Mouse (Mus musculus) adrenal gland, postnatal 0 days (tissue): ENCODE measurements around the gene Josd1. TPM values are rescaled to one million over a fixed set of nuclear protein-coding genes. Genes with fewer than 3 reads are reported as not detected.

Source experiments
- polyA plus RNA-seq: library from polyadenylated mRNA; unstranded; fragments of >200 nt; fragmentation: Nextera tagmentation; extraction: Ambion mirVana; gene quantifications from 2 replicates; pipeline ENCODE4 v1.2.1, GENCODE M21; 2015

Gene Josd1
- polyA plus RNA-seq = 14.7 and 14.8 TPM in 2 replicates

DNA sequence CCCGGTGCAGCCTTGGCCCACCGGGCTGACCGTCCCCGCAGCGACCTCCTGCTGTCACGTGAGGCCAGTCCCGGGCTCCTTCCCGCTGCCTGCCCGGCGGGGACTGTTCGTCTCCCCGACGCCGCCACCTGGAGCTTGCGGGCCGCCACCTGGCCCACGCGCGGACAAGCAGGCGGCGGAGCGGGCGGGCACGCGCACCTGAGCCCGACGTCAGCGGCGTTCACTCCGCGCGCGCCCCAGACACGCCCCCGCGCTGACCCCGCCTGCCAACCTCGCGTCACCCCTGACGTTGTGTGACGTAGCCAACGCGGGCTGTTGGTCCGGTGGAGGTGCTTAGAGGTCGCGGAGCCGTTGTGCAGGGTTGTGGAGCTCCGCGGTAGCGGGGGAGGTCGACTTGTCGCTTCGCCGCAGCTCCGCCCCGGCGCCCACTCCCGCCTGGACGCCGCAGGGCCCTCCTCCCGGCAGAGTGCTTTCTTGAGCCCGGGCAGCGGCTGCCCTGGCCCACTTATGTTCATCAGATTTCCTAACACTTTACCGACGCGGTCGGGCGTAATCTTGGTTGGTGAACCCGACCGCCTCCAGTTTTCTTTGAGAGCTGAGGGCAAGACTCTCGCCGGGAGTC, at the start of gene Josd1:
Gene Josd1 (minus strand): TSS at position 274 of the 622 bp plus-strand sequence.

DNA sequence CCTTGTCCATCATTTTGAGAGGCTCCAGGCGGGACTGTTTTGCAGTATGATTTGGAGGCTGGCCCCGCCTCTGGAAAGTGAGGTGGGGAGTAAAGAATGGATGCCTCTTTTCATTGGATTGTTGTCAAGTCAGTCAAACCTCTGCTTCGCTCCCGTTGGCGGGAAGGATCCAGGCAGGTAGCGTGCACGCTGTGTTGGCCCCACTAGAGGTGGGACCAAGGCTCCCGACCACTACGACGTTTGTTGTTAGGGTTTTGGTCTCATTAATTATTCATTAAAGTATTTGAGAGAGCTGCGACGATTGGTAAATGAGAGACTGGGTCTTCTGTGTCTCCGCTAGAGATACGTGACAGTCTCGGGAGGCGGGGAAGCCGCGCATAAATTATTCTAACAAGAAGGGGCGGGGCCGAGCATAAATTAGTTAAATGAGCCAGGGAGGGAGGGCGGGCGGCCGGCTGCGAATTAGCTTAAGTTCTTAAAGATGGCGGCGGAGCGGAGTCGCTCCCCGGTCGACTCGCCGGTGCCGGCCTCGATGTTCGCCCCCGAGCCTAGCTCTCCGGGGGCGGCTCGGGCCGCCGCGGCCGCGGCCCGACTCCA, 2.8 kb upstream of the Josd1 start, which contains the start of gene Gtpbp1:
Gene Gtpbp1 (plus strand): TSS at position 420 of the 597 bp plus-strand sequence.

DNA sequence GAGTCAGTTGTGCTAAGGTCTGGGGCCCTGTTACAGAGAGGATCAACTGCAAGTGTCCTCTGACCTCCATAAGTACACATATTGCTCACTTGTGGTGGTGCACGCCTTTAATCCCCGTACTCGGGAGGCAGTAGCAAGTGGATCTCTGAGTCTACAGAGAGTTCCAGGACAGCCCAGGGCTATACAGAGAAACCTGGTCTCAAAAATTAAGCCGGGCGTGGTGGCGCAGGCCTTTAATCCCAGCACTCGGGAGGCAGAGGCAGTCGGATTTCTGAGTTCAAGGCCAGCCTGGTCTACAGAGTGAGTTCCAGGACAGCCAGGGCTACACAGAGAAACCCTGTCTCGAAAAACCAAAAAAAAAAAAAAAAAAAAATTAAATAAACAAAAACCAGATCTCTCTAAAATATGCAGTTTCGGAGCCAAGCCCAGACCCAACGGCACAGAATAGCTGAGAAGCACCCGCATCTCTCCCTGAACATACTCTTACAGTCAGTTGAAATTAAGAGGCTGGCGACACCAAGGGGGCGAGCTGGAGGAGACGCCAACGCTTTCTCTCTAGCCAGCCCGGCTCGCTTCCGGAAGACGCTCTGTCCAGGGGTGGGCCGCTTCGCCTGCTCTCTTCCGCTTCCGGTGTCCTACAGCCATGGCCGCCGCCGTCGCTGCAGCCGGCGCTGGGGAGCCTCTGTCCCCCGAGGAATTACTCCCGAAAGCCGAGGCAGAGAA, 17.3 kb downstream of the Josd1 start, which contains the start of gene Tomm22:
Gene Tomm22 (plus strand): TSS at position 613 of the 723 bp plus-strand sequence.

GRCm38 (mm10) chr15:79658531-79659375, 29.0 kb downstream of the Josd1 start, which contains the start of the genes Fam227a and Cby1:
Gene Fam227a (minus strand): TSS chr15:79658956.
Gene Cby1 (plus strand): TSS chr15:79659199.

Other genes starting within 250 kb of the Josd1 start
- 63.6 and 70.1 TPM in 2 replicates for gene Csnk1e, start 232.4 kb downstream of the Josd1 start, polyA plus RNA-seq
- 0.06 and 0.19 TPM in 2 replicates for gene Kcnj4, start 182.7 kb downstream of the Josd1 start, polyA plus RNA-seq
- gene Kdelr3, start 171.5 kb downstream of the Josd1 start, polyA plus RNA-seq = 42.8 and 60.4 TPM in 2 replicates
- gene Ddx17, start 141.2 kb downstream of the Josd1 start, polyA plus RNA-seq = 19.9 and 25.0 TPM in 2 replicates
- 2.4 and 6.4 TPM in 2 replicates for gene Dmc1, start 82.8 kb downstream of the Josd1 start, polyA plus RNA-seq
- gene Fam227a, start 29.0 kb downstream of the Josd1 start, polyA plus RNA-seq = 1.2 TPM in 2 replicates
- 45.7 and 49.4 TPM in 2 replicates for gene Cby1, start 28.7 kb downstream of the Josd1 start, polyA plus RNA-seq
- gene Tomm22, start 17.1 kb downstream of the Josd1 start, polyA plus RNA-seq = 206 and 230 TPM in 2 replicates
- 11.3 and 13.0 TPM in 2 replicates for gene Gtpbp1, start 2.9 kb upstream of the Josd1 start, polyA plus RNA-seq
- gene Sun2, start 54.6 kb upstream of the Josd1 start, polyA plus RNA-seq = 3.8 and 3.9 TPM in 2 replicates
- 31.2 and 32.9 TPM in 2 replicates for gene Dnal4, start 89.9 kb upstream of the Josd1 start, polyA plus RNA-seq
- 5.4 and 11.8 TPM in 2 replicates for gene Nptxr, start 116.8 kb upstream of the Josd1 start, polyA plus RNA-seq
- gene Npcd, start 146.3 kb upstream of the Josd1 start, polyA plus RNA-seq = 0.28 and 0.47 TPM in 2 replicates
- 37.2 and 39.2 TPM in 2 replicates for gene Cbx6, start 146.8 kb upstream of the Josd1 start, polyA plus RNA-seq
- gene Apobec3, start 203.7 kb upstream of the Josd1 start, polyA plus RNA-seq = 9.5 and 16.9 TPM in 2 replicates